Comparison of ENCODE assay signal across 15 mouse cellular contexts in genomic region chr9:65375163-65375934, GRCm38 (mm10). TPM values are rescaled to one million over a fixed set of nuclear protein-coding genes. Genes with fewer than 3 reads are reported as not detected.
DNase-seq lines count a peak whose midpoint lies in the region; ATAC-seq and TF ChIP-seq lines count a peak whose summit lies in the region.
"Had no signal": no experiment of that assay in that cellular context is flagged by ENCODE, and none has a peak within 500 bp of the region (broad histone marks: within the 10 kb centered on the region; RNA-seq: fewer than 3 reads in every experiment).

No protein-coding gene starts in this region.

- H3K9ac ChIP-seq in forebrain, embryonic 14.5 days (ENCODE audit: low read length) = no peak overlapping the region
- no peak overlapping the region for H3K9ac ChIP-seq in forebrain, postnatal 0 days
- H3K9ac ChIP-seq in lung, embryonic 16.5 days (ENCODE audit: low read length) = no peak overlapping the region
- no peak overlapping the region for H3K9ac ChIP-seq in midbrain, embryonic 16.5 days (ENCODE audit: low read depth, low read length)
- H3K9ac ChIP-seq: forebrain, embryonic 13.5 days; heart, embryonic 15.5 days; liver, embryonic 12.5 days; midbrain, embryonic 12.5 days had no signal

- H3K36me3 ChIP-seq in forebrain, embryonic 14.5 days (ENCODE audit: control insufficient read depth, insufficient read depth, low read length) = 0 out of 2 replicates have a peak, but pooled peaks cover 10% of the 10 kb centered on the region
- H3K36me3 ChIP-seq in forebrain, postnatal 0 days (ENCODE audit: insufficient read depth) = peaks cover 16% of the 10 kb centered on the region
- H3K36me3 ChIP-seq in lung, embryonic 16.5 days (ENCODE audit: control insufficient read depth, insufficient read depth, low read length) = no peaks in the 10 kb centered on the region
- H3K36me3 ChIP-seq in midbrain, embryonic 16.5 days (ENCODE audit: control insufficient read depth, insufficient read depth, low read length) = peaks cover 6% of the 10 kb centered on the region; the same call in 1 of the 2 replicates
- H3K36me3 ChIP-seq: heart, embryonic 15.5 days had no signal

- no peak overlapping the region for H3K27ac ChIP-seq in forebrain, embryonic 14.5 days (ENCODE audit: low read depth, low read length)
- H3K27ac ChIP-seq in forebrain, postnatal 0 days (ENCODE audit: low read depth, low read length) = no peak overlapping the region
- peak overlapping the region; percentile 82 for H3K27ac ChIP-seq in lung, embryonic 16.5 days (ENCODE audit: low read length)
- no peak overlapping the region for H3K27ac ChIP-seq in midbrain, embryonic 16.5 days (ENCODE audit: low read length)
- H3K27ac ChIP-seq: forebrain, embryonic 13.5 days; heart, embryonic 15.5 days; liver, embryonic 12.5 days; midbrain, embryonic 12.5 days had no signal

- no peaks in the 10 kb centered on the region for H3K27me3 ChIP-seq in forebrain, embryonic 14.5 days (replicated peaks; ENCODE audit: control insufficient read depth, insufficient read depth, low read length)
- no peaks in the 10 kb centered on the region for H3K27me3 ChIP-seq in forebrain, postnatal 0 days (ENCODE audit: insufficient read depth, low read length)
- no peaks in the 10 kb centered on the region for H3K27me3 ChIP-seq in lung, embryonic 16.5 days (ENCODE audit: control insufficient read depth, insufficient read depth, low read depth, low read length)
- no peaks in the 10 kb centered on the region for H3K27me3 ChIP-seq in midbrain, embryonic 16.5 days (ENCODE audit: control insufficient read depth, insufficient read depth, low read depth, low read length)
- H3K27me3 ChIP-seq: forebrain, embryonic 13.5 days; heart, embryonic 15.5 days; liver, embryonic 12.5 days; midbrain, embryonic 12.5 days had no signal

- DNase-seq in forebrain, embryonic 14.5 days (ENCODE audit: low spot score) = peak; percentile 28
- DNase-seq in forebrain, postnatal 0 days = no peak
- no peak for DNase-seq in lung, postnatal 25 days (ENCODE audit: low spot score)
- peak; percentile 61 to 66 for DNase-seq in layer of hippocampus, adult 8-10 months (ENCODE audit: low spot score in 2 of 2)
- DNase-seq in right cerebral cortex, postnatal 14 days = peak; percentile 64
- DNase-seq: B cell, adult 2 months had no signal

- WGBS in forebrain, embryonic 14.5 days = 79% methylated on average over 9 of the region's 9 CpGs
- 67% methylated on average over 9 of the region's 9 CpGs for WGBS in forebrain, postnatal 0 days
- 61% methylated on average over 9 of the region's 9 CpGs for WGBS in lung, embryonic 16.5 days
- 83% methylated on average over 9 of the region's 9 CpGs for WGBS in midbrain, embryonic 16.5 days

- H3K4me1 ChIP-seq in forebrain, embryonic 14.5 days (ENCODE audit: control insufficient read depth, insufficient read depth, low read length) = no peaks in the 10 kb centered on the region
- H3K4me1 ChIP-seq in forebrain, postnatal 0 days (ENCODE audit: insufficient read depth) = no peaks in the 10 kb centered on the region
- H3K4me1 ChIP-seq in lung, embryonic 16.5 days (replicated peaks; ENCODE audit: control insufficient read depth, insufficient read depth, low read length) = no peaks in the 10 kb centered on the region
- no peaks in the 10 kb centered on the region for H3K4me1 ChIP-seq in midbrain, embryonic 16.5 days (ENCODE audit: control insufficient read depth, insufficient read depth, low read length)
- H3K4me1 ChIP-seq: forebrain, embryonic 13.5 days; heart, embryonic 15.5 days; liver, embryonic 12.5 days; midbrain, embryonic 12.5 days had no signal

- no peak overlapping the region for H3K4me3 ChIP-seq in forebrain, embryonic 14.5 days (ENCODE audit: low read depth, low read length)
- H3K4me3 ChIP-seq in forebrain, postnatal 0 days (ENCODE audit: low read depth, low read length) = no peak overlapping the region
- no peak overlapping the region for H3K4me3 ChIP-seq in lung, embryonic 16.5 days (ENCODE audit: low read length)
- H3K4me3 ChIP-seq in midbrain, embryonic 16.5 days (ENCODE audit: low read depth, low read length) = no peak overlapping the region
- H3K4me3 ChIP-seq: forebrain, embryonic 13.5 days; heart, embryonic 15.5 days; liver, embryonic 12.5 days; midbrain, embryonic 12.5 days had no signal

- ATAC-seq in forebrain, embryonic 14.5 days = no peak
- ATAC-seq in forebrain, postnatal 0 days = no peak
- ATAC-seq in lung, embryonic 16.5 days (ENCODE audit: low read depth) = peak; percentile 79
- no peak for ATAC-seq in cerebellum, adult (ENCODE audit: insufficient number of reproducible peaks, low FRiP score, low TSS enrichment)
- no peak for ATAC-seq in midbrain, embryonic 16.5 days
- ATAC-seq: forebrain, embryonic 13.5 days; intestine, embryonic 16.5 days; liver, embryonic 12.5 days had no signal

- H3K9me3 ChIP-seq in forebrain, embryonic 14.5 days (replicated peaks; ENCODE audit: control insufficient read depth, low read length) = no peaks in the 10 kb centered on the region
- no peaks in the 10 kb centered on the region for H3K9me3 ChIP-seq in forebrain, postnatal 0 days (ENCODE audit: low read length)
- H3K9me3 ChIP-seq in lung, embryonic 16.5 days (ENCODE audit: control insufficient read depth, low read length) = no peaks in the 10 kb centered on the region
- H3K9me3 ChIP-seq in midbrain, embryonic 16.5 days (replicated peaks; ENCODE audit: control insufficient read depth, low read length, poor library complexity, severe bottlenecking) = no peaks in the 10 kb centered on the region
- H3K9me3 ChIP-seq: forebrain, embryonic 13.5 days; heart, embryonic 15.5 days; liver, embryonic 12.5 days; midbrain, embryonic 12.5 days had no signal

- no peak overlapping the region for H3K4me2 ChIP-seq in forebrain, embryonic 14.5 days (ENCODE audit: low read length)
- H3K4me2 ChIP-seq in forebrain, postnatal 0 days (ENCODE audit: low read depth) = no peak overlapping the region
- H3K4me2 ChIP-seq in lung, embryonic 16.5 days (ENCODE audit: low read depth, low read length) = no peak overlapping the region
- no peak overlapping the region for H3K4me2 ChIP-seq in midbrain, embryonic 16.5 days (ENCODE audit: low read length)
- H3K4me2 ChIP-seq: forebrain, embryonic 13.5 days; heart, embryonic 15.5 days; liver, embryonic 12.5 days; midbrain, embryonic 12.5 days had no signal

- TF ChIP-seq CTCF in forebrain, postnatal 0 days (IDR thresholded peaks at IDR 0.05; ENCODE audit: low read depth) = no peak

RNA-seq across cellular contexts. Expression of gene Ubap1l, which starts 14.5 kb away (rescaled TPM):
- 0.13 and 0.96 TPM in 2 replicates for polyA plus RNA-seq in forebrain, embryonic 14.5 days (2014; fragmentation: Nextera tagmentation; extraction: Ambion mirVana)
- 3.5 and 7.4 TPM in 2 replicates for total RNA-seq in forebrain, postnatal 0 days (2014; rRNA removed)
- 0.29 and 0.59 TPM in 2 replicates for polyA plus RNA-seq in forebrain, postnatal 0 days (2015; fragmentation: Nextera tagmentation; extraction: Ambion mirVana)
- 0.35 TPM in 1 of 2 replicates, not detected in the other for polyA plus RNA-seq in lung, embryonic 16.5 days (2015; fragmentation: Nextera tagmentation; extraction: Ambion mirVana)
- 1 to 10 TPM; 3.3 to 7.4 (median 5.1) TPM for total RNA-seq in layer of hippocampus, adult 8-10 months (2022)
- 2.1 and 2.7 TPM in 2 replicates for polyA plus RNA-seq in midbrain, embryonic 16.5 days (2015; fragmentation: Nextera tagmentation; extraction: Ambion mirVana)
- polyA plus RNA-seq: liver, embryonic 12.5 days had no signal

RNA-seq across cellular contexts. Expression of gene Kbtbd13, which starts 16.1 kb away (rescaled TPM):
- 0.20 and 0.40 TPM in 2 replicates for polyA plus RNA-seq in forebrain, embryonic 14.5 days (2014; fragmentation: Nextera tagmentation; extraction: Ambion mirVana)
- total RNA-seq in forebrain, postnatal 0 days (2014; rRNA removed) = 1.6 and 1.7 TPM in 2 replicates
- 0.68 and 0.83 TPM in 2 replicates for polyA plus RNA-seq in forebrain, postnatal 0 days (2015; fragmentation: Nextera tagmentation; extraction: Ambion mirVana)
- 4.7 and 4.8 TPM in 2 replicates for polyA plus RNA-seq in lung, embryonic 16.5 days (2015; fragmentation: Nextera tagmentation; extraction: Ambion mirVana)
- under 1 TPM; 0.11 to 0.45 (median 0.23) TPM for total RNA-seq in layer of hippocampus, adult 8-10 months (2022)
- 0.50 and 0.67 TPM in 2 replicates for polyA plus RNA-seq in midbrain, embryonic 16.5 days (2015; fragmentation: Nextera tagmentation; extraction: Ambion mirVana)

RNA-seq across cellular contexts. Expression of gene Rasl12, which starts 23.0 kb away (rescaled TPM):
- 6.3 and 6.7 TPM in 2 replicates for polyA plus RNA-seq in forebrain, embryonic 14.5 days (2014; fragmentation: Nextera tagmentation; extraction: Ambion mirVana)
- 7.5 and 8.2 TPM in 2 replicates for total RNA-seq in forebrain, postnatal 0 days (2014; rRNA removed)
- 4.2 and 4.6 TPM in 2 replicates for polyA plus RNA-seq in forebrain, postnatal 0 days (2015; fragmentation: Nextera tagmentation; extraction: Ambion mirVana)
- polyA plus RNA-seq in lung, embryonic 16.5 days (2015; fragmentation: Nextera tagmentation; extraction: Ambion mirVana) = 53.8 and 55.8 TPM in 2 replicates
- 1 to 10 TPM; 2.9 to 4.4 (median 3.8) TPM for total RNA-seq in layer of hippocampus, adult 8-10 months (2022)
- 7.1 and 8.4 TPM in 2 replicates for polyA plus RNA-seq in midbrain, embryonic 16.5 days (2015; fragmentation: Nextera tagmentation; extraction: Ambion mirVana)

RNA-seq across cellular contexts. Expression of gene Pdcd7, which starts 29.4 kb away (rescaled TPM):
- polyA plus RNA-seq in forebrain, embryonic 14.5 days (2014; fragmentation: Nextera tagmentation; extraction: Ambion mirVana) = 8.6 and 9.9 TPM in 2 replicates
- 21.8 and 22.0 TPM in 2 replicates for total RNA-seq in forebrain, postnatal 0 days (2014; rRNA removed)
- 8.5 and 9.2 TPM in 2 replicates for polyA plus RNA-seq in forebrain, postnatal 0 days (2015; fragmentation: Nextera tagmentation; extraction: Ambion mirVana)
- polyA plus RNA-seq in lung, embryonic 16.5 days (2015; fragmentation: Nextera tagmentation; extraction: Ambion mirVana) = 3.9 and 4.9 TPM in 2 replicates
- total RNA-seq in layer of hippocampus, adult 8-10 months (2022) = 10 to 100 TPM; 27.6 to 31.2 (median 29.1) TPM
- 6.5 and 7.2 TPM in 2 replicates for polyA plus RNA-seq in midbrain, embryonic 16.5 days (2015; fragmentation: Nextera tagmentation; extraction: Ambion mirVana)

RNA-seq across cellular contexts. Expression of gene Slc51b, which starts 47.4 kb away (rescaled TPM):
- not detected in 2 replicates for polyA plus RNA-seq in forebrain, embryonic 14.5 days (2014; fragmentation: Nextera tagmentation; extraction: Ambion mirVana)
- total RNA-seq in forebrain, postnatal 0 days (2014; rRNA removed) = not detected in 2 replicates
- not detected in 2 replicates for polyA plus RNA-seq in forebrain, postnatal 0 days (2015; fragmentation: Nextera tagmentation; extraction: Ambion mirVana)
- not detected in 2 replicates for polyA plus RNA-seq in lung, embryonic 16.5 days (2015; fragmentation: Nextera tagmentation; extraction: Ambion mirVana)
- total RNA-seq in layer of hippocampus, adult 8-10 months (2022) = not detected
- not detected in 2 replicates for polyA plus RNA-seq in midbrain, embryonic 16.5 days (2015; fragmentation: Nextera tagmentation; extraction: Ambion mirVana)
- polyA plus RNA-seq: forebrain, embryonic 13.5 days; heart, embryonic 15.5 days; liver, embryonic 12.5 days; midbrain, embryonic 12.5 days; stomach, embryonic 14.5 days had no signal

Comparison
In these comparisons a context has a peak if more than half of its experiments do, and no peak if none do; other contexts are left out.
1. DNase-seq: peak in forebrain, embryonic 14.5 days (single experiment), layer of hippocampus, adult 8-10 months (2 of 2) and right cerebral cortex, postnatal 14 days (single experiment); none in forebrain, postnatal 0 days (single experiment) and lung, postnatal 25 days (single experiment).